Mouse (Mus musculus) forebrain, postnatal 0 days (tissue): ENCODE results near the gene Siah1b. TPM values are rescaled to one million over a fixed set of nuclear protein-coding genes. Genes with fewer than 3 reads are reported as not detected.

Source experiments
- ATAC-seq: fragments of 200-750 bp; cut with Nextera tagmentation; 2 replicates; pipeline ENCODE4 v1.8.0; 2017; ENCODE audit warnings: mild to moderate bottlenecking, moderate library complexity
- DNase-seq: peaks from one replicate; pipeline ENCODE4 v3.0.0-alpha.2; 2015
- H3K27ac ChIP-seq: fragments of 300-500 bp; sonication (generic); 2 replicates; pipeline ENCODE4 v1.5.1; 2014; ENCODE audit warnings: low read depth, mild to moderate bottlenecking, antibody characterized with exemption, low read length, moderate library complexity, mixed read lengths
- H3K27me3 ChIP-seq: fragments of 300-500 bp; sonication (generic); 2 replicates; pipeline ENCODE4 v1.6.1; 2014; ENCODE audit warnings: mild to moderate bottlenecking, low read length, mixed read lengths; ENCODE audit not compliant: insufficient read depth
- H3K36me3 ChIP-seq: fragments of 300-500 bp; sonication (generic); 2 replicates; pipeline ENCODE4 v1.6.1; 2014; ENCODE audit warnings: mild to moderate bottlenecking, moderate library complexity; ENCODE audit not compliant: insufficient read depth
- H3K4me1 ChIP-seq: fragments of 300-500 bp; sonication (generic); 2 replicates; pipeline ENCODE4 v1.6.1; 2014; ENCODE audit warnings: antibody characterized with exemption; ENCODE audit not compliant: insufficient read depth
- H3K4me2 ChIP-seq: fragments of 300-500 bp; sonication (generic); 2 replicates; pipeline ENCODE4 v1.6.1; 2014; ENCODE audit warnings: low read depth, mild to moderate bottlenecking, moderate library complexity
- H3K4me3 ChIP-seq: fragments of 300-500 bp; sonication (generic); 2 replicates; pipeline ENCODE4 v1.5.1; 2014; ENCODE audit warnings: low read depth, low read length, mixed read lengths
- H3K9ac ChIP-seq: fragments of 300-500 bp; sonication (generic); 2 replicates; pipeline ENCODE4 v1.6.1; 2014; ENCODE audit warnings: mild to moderate bottlenecking
- H3K9me3 ChIP-seq: fragments of 300-500 bp; sonication (generic); 2 replicates; pipeline ENCODE4 v1.6.1; 2016; ENCODE audit warnings: low read length
- CTCF ChIP-seq: sonication (generic); IDR thresholded peaks from 2 replicates; pipeline ENCODE4 v1.5.1; 2016; ENCODE audit warnings: antibody characterized with exemption, control low read depth, low read depth
- WGBS: fragments of 180-500 bp; shearing (Covaris S2); extraction: QIAGEN DNeasy Blood & Tissue Kit; methylation state at CpG from one replicate; pipeline ENCODE4 v1.1.7; 2014; 5-methylcytosine and 5-hydroxymethylcytosine counted together
- polyA plus RNA-seq: library from polyadenylated mRNA; unstranded; fragments of >200 nt; fragmentation: Nextera tagmentation; extraction: Ambion mirVana; gene quantifications from 2 replicates; pipeline ENCODE4 v1.2.1, GENCODE M21; 2015
- total RNA-seq: library from RNA; depleted of rRNA; stranded (reverse); fragments of >200 nt; gene quantifications from 2 replicates; pipeline ENCODE4 v1.2.3, GENCODE M21; 2014

Gene Siah1b
- total and polyA plus RNA-seq, 2 experiments from 2014 or later = 15.4 to 17.7 TPM

DNA sequence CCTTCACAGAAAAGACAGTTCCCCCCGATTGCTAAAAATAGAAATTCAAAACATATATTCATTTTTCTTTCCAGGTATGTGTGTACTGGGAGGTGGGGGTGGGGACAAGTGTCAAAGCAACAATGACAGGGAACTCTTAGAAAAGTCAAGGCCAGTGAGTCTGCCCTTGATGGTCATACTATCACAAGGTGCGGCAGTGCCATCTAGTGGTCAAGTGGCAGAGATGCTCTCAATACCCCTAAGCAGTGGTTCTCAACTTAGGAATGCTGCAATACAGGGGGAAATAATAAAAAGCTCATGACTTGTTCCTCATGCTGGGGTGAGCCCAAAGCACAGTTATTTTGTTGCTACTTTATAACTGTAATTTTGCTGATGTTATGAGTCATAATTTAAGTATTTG, 10.1 kb downstream of the Siah1b start:
- peak; percentile 64 for ATAC-seq
- WGBS = 16% methylated on average over 2 of the region's 2 CpGs

DNA sequence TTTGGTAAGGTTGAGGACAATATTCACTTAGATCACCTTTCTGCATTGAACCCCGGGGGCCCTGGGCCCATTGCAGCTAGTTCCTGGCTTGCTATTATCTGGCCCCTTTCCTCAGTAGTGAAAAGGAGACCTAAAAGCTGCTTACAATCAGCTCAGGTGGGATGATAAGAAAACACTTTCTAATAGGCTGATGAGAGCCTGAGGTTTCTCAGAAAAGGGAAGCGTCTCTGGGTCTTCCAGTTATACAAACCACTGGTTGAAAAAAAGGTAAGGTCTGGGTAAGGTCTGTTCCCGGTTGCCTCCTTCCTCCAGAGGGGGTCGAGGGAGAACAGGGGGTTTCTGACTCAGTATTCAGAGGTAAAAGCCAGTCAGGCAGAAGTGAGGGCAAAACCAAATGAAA, 17.2 kb downstream of the Siah1b start:
- DNase-seq (no peak), ATAC-seq (no peak)
- Histone ChIP-seq H3K9ac (no peak overlapping the region), H3K36me3 (no peaks in the 10 kb centered on the region), H3K27me3 (no peaks in the 10 kb centered on the region), H3K4me1 (no peaks in the 10 kb centered on the region), H3K4me3 (no peak overlapping the region), H3K4me2 (no peak overlapping the region), H3K9me3 (no peaks in the 10 kb centered on the region), H3K27ac (no peak overlapping the region)
- WGBS = 72% methylated on average over 4 of the region's 4 CpGs
- no peak for TF ChIP-seq CTCF

More for the DNA sequence above, 10.1 kb downstream of the Siah1b start:
- Histone ChIP-seq H3K9ac (no peak overlapping the region), H3K4me3 (no peak overlapping the region), H3K9me3 (no peaks in the 10 kb centered on the region), H3K27ac (no peak overlapping the region), H3K36me3 (no peaks in the 10 kb centered on the region), H3K4me2 (no peak overlapping the region), H3K4me1 (no peaks in the 10 kb centered on the region), H3K27me3 (no peaks in the 10 kb centered on the region)
- TF ChIP-seq CTCF = peak; percentile 79
- peak; percentile 71 for DNase-seq

DNA sequence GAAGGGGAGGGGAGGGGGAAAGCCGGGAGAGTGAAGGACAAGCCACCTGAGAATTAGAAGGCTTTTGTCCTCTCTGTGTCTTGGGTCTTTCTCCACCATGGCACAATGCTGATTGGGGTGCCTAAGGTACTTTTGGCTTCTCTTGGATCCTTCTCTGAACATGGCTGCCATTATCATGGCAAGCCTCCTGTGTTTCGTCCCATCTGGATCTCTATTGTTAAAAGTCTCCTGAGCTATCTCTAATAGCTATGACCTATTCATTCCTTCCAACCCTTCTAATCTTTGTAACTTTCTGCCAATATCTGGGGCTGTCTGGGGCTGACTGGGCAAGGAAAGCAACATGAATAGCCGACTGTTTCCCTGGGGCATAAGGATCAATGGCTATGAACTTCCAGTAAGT, 17.8 kb downstream of the Siah1b start:
- no peak overlapping the region for H3K4me2 ChIP-seq
- H3K27me3 ChIP-seq = no peaks in the 10 kb centered on the region
- H3K27ac ChIP-seq = no peak overlapping the region
- 81% methylated on average over 3 of the region's 3 CpGs for WGBS
- ATAC-seq = no peak
- no peaks in the 10 kb centered on the region for H3K4me1 ChIP-seq
- H3K9me3 ChIP-seq = no peaks in the 10 kb centered on the region
- H3K36me3 ChIP-seq = no peaks in the 10 kb centered on the region
- DNase-seq = no peak
- H3K4me3 ChIP-seq = no peak overlapping the region
- TF ChIP-seq CTCF = no peak
- H3K9ac ChIP-seq = no peak overlapping the region

DNA sequence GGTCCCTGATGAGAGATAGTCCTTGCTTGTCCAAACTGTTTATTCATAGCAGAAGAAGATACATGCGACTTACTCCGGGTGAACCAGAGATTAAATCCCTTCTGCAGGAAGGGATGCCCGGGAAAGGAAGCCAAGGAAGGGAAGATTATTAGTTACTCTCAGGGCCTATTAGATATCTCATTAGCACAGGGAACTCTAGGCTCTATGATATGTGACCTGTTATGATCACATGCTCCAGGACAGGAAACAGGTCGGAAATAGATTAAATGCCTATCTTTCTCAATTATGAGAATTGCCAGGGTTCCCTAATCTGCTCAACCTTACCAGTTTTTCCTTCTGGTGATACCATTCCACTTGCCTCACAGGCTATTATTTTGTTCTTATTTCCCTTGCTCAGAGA, 20.6 kb downstream of the Siah1b start:
- no peaks in the 10 kb centered on the region for H3K27me3 ChIP-seq
- DNase-seq (no peak), ATAC-seq (no peak)
- no peaks in the 10 kb centered on the region for H3K36me3 ChIP-seq
- no peaks in the 10 kb centered on the region for H3K9me3 ChIP-seq
- H3K27ac ChIP-seq = no peak overlapping the region
- no peak overlapping the region for H3K9ac ChIP-seq
- TF ChIP-seq CTCF = no peak
- H3K4me2 ChIP-seq = no peak overlapping the region
- 89% methylated on average over 4 of the region's 4 CpGs for WGBS
- no peaks in the 10 kb centered on the region for H3K4me1 ChIP-seq
- no peak overlapping the region for H3K4me3 ChIP-seq

DNA sequence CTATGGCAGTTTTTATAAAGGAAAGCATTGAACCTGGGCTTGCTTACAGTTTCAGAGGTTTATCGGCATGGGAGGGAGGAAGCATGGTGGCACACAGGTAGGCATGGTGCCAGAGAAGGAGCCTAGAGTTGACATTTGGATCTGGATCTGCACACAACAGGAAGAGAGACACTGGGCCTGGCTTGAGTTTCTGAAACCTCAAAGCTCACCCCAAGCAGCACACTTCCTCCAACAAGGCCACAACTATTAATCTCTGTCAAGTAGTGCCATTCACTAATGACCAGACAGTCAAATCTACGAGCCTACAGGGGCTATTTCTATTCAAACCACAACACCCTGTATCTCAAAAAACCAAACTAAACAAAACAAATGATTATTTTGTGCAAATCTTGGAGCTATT, 29.6 kb downstream of the Siah1b start:
- no peaks in the 10 kb centered on the region for H3K27me3 ChIP-seq
- ATAC-seq (no peak), DNase-seq (no peak)
- no peaks in the 10 kb centered on the region for H3K9me3 ChIP-seq
- no peak overlapping the region for H3K4me2 ChIP-seq
- WGBS = 76% methylated on average over 2 of the region's 2 CpGs
- H3K9ac ChIP-seq = no peak overlapping the region
- H3K36me3 ChIP-seq = no peaks in the 10 kb centered on the region
- no peak overlapping the region for H3K4me3 ChIP-seq
- no peaks in the 10 kb centered on the region for H3K4me1 ChIP-seq
- TF ChIP-seq CTCF = no peak
- H3K27ac ChIP-seq = no peak overlapping the region

DNA sequence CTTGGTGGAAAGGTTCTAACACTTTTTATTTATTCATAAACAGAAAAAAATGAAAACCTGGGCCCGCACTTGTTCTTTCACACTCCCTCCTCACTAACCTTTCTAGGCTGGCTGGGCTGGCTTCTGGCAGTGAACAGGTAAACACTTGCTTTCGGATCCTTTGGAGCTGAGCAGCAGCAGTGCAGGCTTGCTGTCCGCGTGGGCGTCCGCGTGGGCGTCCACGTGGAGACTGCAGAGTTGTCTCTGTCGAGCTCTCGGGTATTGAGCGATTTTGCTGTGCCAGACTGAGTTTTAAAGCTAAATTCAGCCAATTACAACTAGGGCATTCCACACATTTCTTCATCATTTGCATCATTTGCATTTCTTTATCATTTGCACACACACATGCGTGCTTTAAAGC, 34.2 kb downstream of the Siah1b start:
- no peaks in the 10 kb centered on the region for H3K27me3 ChIP-seq
- ATAC-seq (no peak), DNase-seq (no peak)
- no peak overlapping the region for H3K4me3 ChIP-seq
- H3K4me2 ChIP-seq = no peak overlapping the region
- no peak overlapping the region for H3K27ac ChIP-seq
- 68% methylated on average over 13 of the region's 13 CpGs for WGBS
- TF ChIP-seq CTCF = no peak
- no peaks in the 10 kb centered on the region for H3K4me1 ChIP-seq
- H3K36me3 ChIP-seq = no peaks in the 10 kb centered on the region
- H3K9me3 ChIP-seq = no peaks in the 10 kb centered on the region
- H3K9ac ChIP-seq = no peak overlapping the region

DNA sequence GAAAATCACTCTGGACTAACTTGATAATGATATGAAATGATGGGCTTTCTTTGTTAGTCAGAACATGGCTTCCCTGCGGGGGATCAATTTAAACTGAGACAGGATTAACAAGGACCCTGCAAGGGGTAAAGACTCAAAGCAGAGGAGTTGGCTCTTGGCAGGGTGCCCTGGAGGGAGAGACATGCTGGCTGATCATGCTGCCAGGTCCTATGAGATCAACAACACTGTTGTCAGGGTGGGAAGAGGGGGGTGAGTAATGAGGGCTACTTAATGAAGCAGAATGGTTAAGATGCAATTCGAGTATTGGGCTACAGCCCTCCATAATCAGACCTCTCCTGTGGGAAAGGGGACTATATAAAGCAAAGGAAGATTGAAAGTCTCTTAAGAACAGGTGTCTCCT, 37.4 kb downstream of the Siah1b start:
- no peak for TF ChIP-seq CTCF
- Histone ChIP-seq H3K27ac (no peak overlapping the region), H3K4me1 (no peaks in the 10 kb centered on the region), H3K4me2 (no peak overlapping the region), H3K9me3 (no peaks in the 10 kb centered on the region), H3K9ac (no peak overlapping the region), H3K27me3 (no peaks in the 10 kb centered on the region), H3K4me3 (no peak overlapping the region), H3K36me3 (no peaks in the 10 kb centered on the region)
- whole genome bisulfite sequencing = 31% methylated on average over 2 of the region's 2 CpGs
- DNase-seq (peak; percentile 5), ATAC-seq (peak; percentile 56)

DNA sequence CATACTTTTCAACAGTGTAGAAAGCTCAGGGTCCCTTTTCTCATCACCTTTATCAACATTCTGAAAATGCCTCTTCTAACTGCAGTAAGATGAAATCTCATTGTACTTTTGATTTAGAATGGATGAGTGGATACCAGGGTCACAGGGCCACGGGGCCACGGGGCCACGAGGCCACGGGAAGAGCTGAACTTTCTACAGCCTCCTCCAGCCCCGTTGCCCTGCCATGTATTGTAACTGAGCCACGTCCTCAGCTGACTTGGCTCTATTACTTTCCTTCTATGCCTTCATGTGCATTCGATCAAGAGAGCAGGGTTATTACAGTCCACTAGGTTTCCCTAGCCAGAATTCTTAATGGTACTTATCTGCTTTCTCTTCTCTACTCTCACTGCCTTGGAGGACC, 40.4 kb downstream of the Siah1b start:
- H3K9ac ChIP-seq = no peak overlapping the region
- H3K27me3 ChIP-seq = no peaks in the 10 kb centered on the region
- WGBS = 82% methylated on average over 7 of the region's 7 CpGs
- H3K4me3 ChIP-seq = no peak overlapping the region
- DNase-seq (no peak), ATAC-seq (no peak)
- no peak overlapping the region for H3K4me2 ChIP-seq
- H3K36me3 ChIP-seq = no peaks in the 10 kb centered on the region
- H3K27ac ChIP-seq = no peak overlapping the region
- no peak for TF ChIP-seq CTCF
- no peaks in the 10 kb centered on the region for H3K9me3 ChIP-seq
- H3K4me1 ChIP-seq = no peaks in the 10 kb centered on the region
